Mouse (Mus musculus): ENCODE measurements around the gene Fam185a. TPM values are rescaled to one million over a fixed set of nuclear protein-coding genes. Genes with fewer than 3 reads are reported as not detected.

The Fam185a gene
- 4.4 TPM for polyA plus RNA-seq (2014; fragmentation: Illumina TruSeq; extraction: RNeasy Lipid Tissue Mini Kit (QIAGEN cat#74804); ENCODE audit: low read depth, low replicate concordance)

DNA sequence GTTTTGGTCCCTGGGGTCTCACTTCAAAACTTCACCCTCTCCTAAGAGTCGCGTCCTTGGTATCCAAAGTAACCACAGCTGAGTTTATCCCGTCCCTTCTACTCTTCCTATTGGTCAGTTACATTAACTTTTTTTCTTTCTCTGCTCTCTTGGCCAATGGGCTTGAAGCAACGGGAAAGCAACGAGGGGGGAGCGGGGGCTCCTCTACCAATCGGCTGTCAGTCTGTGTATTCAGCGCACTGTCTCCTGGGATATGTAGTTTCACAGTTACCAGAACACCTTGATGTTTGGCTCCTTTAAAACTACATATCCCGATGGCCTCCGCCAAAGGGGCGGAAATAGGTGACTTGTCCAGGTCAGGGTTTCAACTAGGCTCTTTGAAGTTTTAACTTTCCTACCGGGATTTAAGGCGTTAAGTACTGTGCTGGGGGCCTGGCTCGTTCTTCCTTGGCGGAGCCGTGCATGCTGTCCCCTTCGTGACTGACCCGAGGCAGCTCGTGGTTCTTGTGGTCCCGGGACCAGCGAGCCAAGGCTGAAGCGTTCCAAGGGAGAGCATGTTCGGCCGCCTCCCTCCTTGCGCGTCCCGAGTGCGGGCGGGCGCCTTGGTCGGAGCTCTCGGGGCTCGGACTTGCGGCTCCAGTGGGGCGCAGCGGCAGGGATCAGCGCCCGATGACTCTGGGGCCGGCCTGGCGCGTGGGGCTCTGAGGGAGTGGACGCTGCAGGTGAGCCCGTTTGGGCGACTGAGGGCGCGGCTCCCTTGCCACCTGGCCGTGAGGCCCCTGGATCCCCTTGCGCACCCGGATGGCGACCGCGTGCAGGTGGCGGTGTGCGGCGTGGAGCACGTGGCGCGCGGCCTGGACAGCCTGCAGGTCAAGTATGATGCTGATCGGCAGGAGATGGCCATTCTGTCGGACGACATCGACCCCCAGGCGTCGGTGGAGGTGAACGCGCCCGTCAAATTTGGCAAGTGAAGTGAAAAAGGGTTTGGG is at the start of gene Fam185a, which contains the start of gene Ccdc146:
Fam185a (plus strand) TSS at position 345 of the 989 bp plus-strand sequence.
Ccdc146 (minus strand) TSS at position 64 of the 989 bp plus-strand sequence.

Other genes with a start within 250 kb of the Fam185a start
- gene Gsap, start 238.7 kb upstream of the Fam185a start, polyA plus RNA-seq (2014; fragmentation: Illumina TruSeq; extraction: RNeasy Lipid Tissue Mini Kit (QIAGEN cat#74804); ENCODE audit: low read depth, low replicate concordance) = 2.2 TPM
- 30.8 TPM for gene Fgl2, start 52.3 kb upstream of the Fam185a start, polyA plus RNA-seq (2014; fragmentation: Illumina TruSeq; extraction: RNeasy Lipid Tissue Mini Kit (QIAGEN cat#74804); ENCODE audit: low read depth, low replicate concordance)
- 2.7 TPM for gene Ccdc146, start 281 bp upstream of the Fam185a start, polyA plus RNA-seq (2014; fragmentation: Illumina TruSeq; extraction: RNeasy Lipid Tissue Mini Kit (QIAGEN cat#74804); ENCODE audit: low read depth, low replicate concordance)
- 9.4 TPM for gene Lrrc17, start 118.6 kb downstream of the Fam185a start, polyA plus RNA-seq (2014; fragmentation: Illumina TruSeq; extraction: RNeasy Lipid Tissue Mini Kit (QIAGEN cat#74804); ENCODE audit: low read depth, low replicate concordance)
- 2.6 TPM for gene Fbxl13, start 220.7 kb downstream of the Fam185a start, polyA plus RNA-seq (2014; fragmentation: Illumina TruSeq; extraction: RNeasy Lipid Tissue Mini Kit (QIAGEN cat#74804); ENCODE audit: low read depth, low replicate concordance)
- 32.8 TPM for gene Armc10, start 220.9 kb downstream of the Fam185a start, polyA plus RNA-seq (2014; fragmentation: Illumina TruSeq; extraction: RNeasy Lipid Tissue Mini Kit (QIAGEN cat#74804); ENCODE audit: low read depth, low replicate concordance)

Measured in adipose tissue, adult 10 weeks (tissue).